Mouse (Mus musculus): ENCODE data around the gene Cltrn. TPM values are rescaled to one million over a fixed set of nuclear protein-coding genes. Genes with fewer than 3 reads are reported as not detected.

The Cltrn gene
- not detected for total RNA-seq (2021)

GRCm38 (mm10) chrX:164088582-164088981 lies at the start of gene Cltrn:
Cltrn (plus strand) TSS chrX:164088830.
- no peak for DNase-seq (ENCODE audit: extremely low spot score in 1 of 2, low spot score in 2 of 2)
- intact Hi-C loops (cut with DNase I), result no loop called here

- intact Hi-C loops (cut with DNase I), result no loop called here
- DNase-seq (ENCODE audit: extremely low spot score in 1 of 2, low spot score in 2 of 2), result peak in 1 of 2 experiments; percentile 18
Observed at GRCm38 (mm10) chrX:164038882-164039281, 49.7 kb upstream of the Cltrn start.

- peak; percentile 4 to 42 for DNase-seq (ENCODE audit: extremely low spot score in 1 of 2, low spot score in 2 of 2)
- intact Hi-C loops (cut with DNase I), result no loop called here
Observed at GRCm38 (mm10) chrX:164042069-164042468, 46.6 kb upstream of the Cltrn start.

- intact Hi-C loops (cut with DNase I), result no loop called here
Observed at GRCm38 (mm10) chrX:164046736-164047135, 41.9 kb upstream of the Cltrn start.

GRCm38 (mm10) chrX:164055726-164056125 lies 32.9 kb upstream of the Cltrn start:
- no peak for DNase-seq (ENCODE audit: extremely low spot score in 1 of 2, low spot score in 2 of 2)
- intact Hi-C loops (cut with DNase I), result no loop called here

More at GRCm38 (mm10) chrX:164046736-164047135, 41.9 kb upstream of the Cltrn start:
- no peak for DNase-seq (ENCODE audit: extremely low spot score in 1 of 2, low spot score in 2 of 2)

- DNase-seq (ENCODE audit: extremely low spot score in 1 of 2, low spot score in 2 of 2), result no peak
- intact Hi-C loops (cut with DNase I), result no loop called here
Observed at GRCm38 (mm10) chrX:164058523-164058922, 30.1 kb upstream of the Cltrn start.

- intact Hi-C loops (cut with DNase I), result no loop called here
- no peak for DNase-seq (ENCODE audit: extremely low spot score in 1 of 2, low spot score in 2 of 2)
Observed at GRCm38 (mm10) chrX:164059070-164059469, 29.6 kb upstream of the Cltrn start.

GRCm38 (mm10) chrX:164066185-164066584 lies 22.4 kb upstream of the Cltrn start:
- intact Hi-C loops (cut with DNase I), result no loop called here
- peak; percentile 20 to 72 for DNase-seq (ENCODE audit: extremely low spot score in 1 of 2, low spot score in 2 of 2)

GRCm38 (mm10) chrX:164068968-164069367 lies 19.7 kb upstream of the Cltrn start:
- DNase-seq (ENCODE audit: extremely low spot score in 1 of 2, low spot score in 2 of 2), result no peak
- intact Hi-C loops (cut with DNase I), result no loop called here

GRCm38 (mm10) chrX:164076040-164076775 lies 12.4 kb upstream of the Cltrn start, which contains the start of gene Siah1b:
Siah1b (minus strand) TSS chrX:164076493.
- intact Hi-C loops (cut with DNase I), result loop anchor here (5.0 kb wide), 1 partner anchor 101 kb away; no protein-coding TSS in a partner anchor
- peak; percentile 92 to 94 for DNase-seq (ENCODE audit: extremely low spot score in 1 of 2, low spot score in 2 of 2)

GRCm38 (mm10) chrX:164082030-164082429 lies 6.6 kb upstream of the Cltrn start:
- intact Hi-C loops (cut with DNase I), result no loop called here
- DNase-seq (ENCODE audit: extremely low spot score in 1 of 2, low spot score in 2 of 2), result no peak

GRCm38 (mm10) chrX:164089916-164090315 lies 1.3 kb downstream of the Cltrn start:
- DNase-seq (ENCODE audit: extremely low spot score in 1 of 2, low spot score in 2 of 2), result no peak
- intact Hi-C loops (cut with DNase I), result loop anchor here (5.0 kb wide), 1 partner anchor 307 kb away; no protein-coding TSS in a partner anchor

GRCm38 (mm10) chrX:164092300-164093169 lies 3.9 kb downstream of the Cltrn start:
- intact Hi-C loops (cut with DNase I), result loop anchor here (5.0 kb wide), 1 partner anchor 305 kb away; no protein-coding TSS in a partner anchor

GRCm38 (mm10) chrX:164093435-164093834 lies 4.8 kb downstream of the Cltrn start:
- intact Hi-C loops (cut with DNase I), result loop anchor here (5.0 kb wide), 1 partner anchor 304 kb away; no protein-coding TSS in a partner anchor
- no peak for DNase-seq (ENCODE audit: extremely low spot score in 1 of 2, low spot score in 2 of 2)

More at GRCm38 (mm10) chrX:164092300-164093169, 3.9 kb downstream of the Cltrn start:
- DNase-seq (ENCODE audit: extremely low spot score in 1 of 2, low spot score in 2 of 2), result no peak

GRCm38 (mm10) chrX:164095838-164096237 lies 7.2 kb downstream of the Cltrn start:
- DNase-seq (ENCODE audit: extremely low spot score in 1 of 2, low spot score in 2 of 2), result no peak
- intact Hi-C loops (cut with DNase I), result no loop called here

GRCm38 (mm10) chrX:164101483-164101882 lies 12.9 kb downstream of the Cltrn start:
- intact Hi-C loops (cut with DNase I), result loop anchor here (5.0 kb wide), 1 partner anchor 76 kb away; no protein-coding TSS in a partner anchor
- DNase-seq (ENCODE audit: extremely low spot score in 1 of 2, low spot score in 2 of 2), result no peak

- DNase-seq (ENCODE audit: extremely low spot score in 1 of 2, low spot score in 2 of 2), result no peak
- intact Hi-C loops (cut with DNase I), result loop anchor here (5.0 kb wide), 1 partner anchor 75 kb away; no protein-coding TSS in a partner anchor
Observed at GRCm38 (mm10) chrX:164102198-164102597, 13.6 kb downstream of the Cltrn start.

GRCm38 (mm10) chrX:164102656-164103055 lies 14.0 kb downstream of the Cltrn start:
- intact Hi-C loops (cut with DNase I), result loop anchor here (5.0 kb wide), 1 partner anchor 75 kb away; no protein-coding TSS in a partner anchor
- no peak for DNase-seq (ENCODE audit: extremely low spot score in 1 of 2, low spot score in 2 of 2)

GRCm38 (mm10) chrX:164111146-164111545 lies 22.5 kb downstream of the Cltrn start:
- intact Hi-C loops (cut with DNase I), result no loop called here
- DNase-seq (ENCODE audit: extremely low spot score in 1 of 2, low spot score in 2 of 2), result no peak
